Mouse (Mus musculus): ENCODE results near the gene Gm3839.
"Not testable (repeated sequence)": the region's sequence is repeated elsewhere in the genome, so short reads cannot be mapped to it uniquely, and the experiment has no call there.

Gene Gm3839

GRCm38 (mm10) chr14:11356626-11357025, at the start of gene Gm3839:
Gm3839 (minus strand) TSS chr14:11356726.
- DNase-seq, result not testable (repeated sequence)

- peak in 1 of 2 experiments; percentile 19 for DNase-seq
Measured at GRCm38 (mm10) chr14:11405661-11406060, 49.1 kb upstream of the Gm3839 start.

- no peak for DNase-seq
Measured at GRCm38 (mm10) chr14:11377846-11378245, 21.3 kb upstream of the Gm3839 start.

DNA sequence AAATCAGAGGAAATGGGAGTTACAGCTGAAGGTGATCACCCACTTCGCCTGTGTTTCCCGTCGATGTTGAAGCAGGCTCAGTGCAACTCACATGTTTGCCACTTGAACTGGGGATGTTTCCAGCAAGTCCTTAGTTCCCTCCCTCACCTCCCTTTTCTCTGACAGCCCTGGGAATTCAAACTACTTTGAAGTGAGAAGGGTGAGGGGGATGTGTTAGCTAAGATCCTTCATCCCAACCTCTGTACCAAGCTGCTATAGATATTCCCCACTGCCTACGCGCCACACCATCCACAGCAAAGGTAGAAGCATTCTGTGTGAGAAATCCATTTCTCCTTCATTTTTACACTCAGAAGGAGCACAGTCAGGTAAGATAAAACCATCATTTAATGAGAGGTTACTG, 18.7 kb upstream of the Gm3839 start:
- DNase-seq, result no peak

- DNase-seq, result no peak
Measured at GRCm38 (mm10) chr14:11346086-11346485, 10.4 kb downstream of the Gm3839 start.

DNA sequence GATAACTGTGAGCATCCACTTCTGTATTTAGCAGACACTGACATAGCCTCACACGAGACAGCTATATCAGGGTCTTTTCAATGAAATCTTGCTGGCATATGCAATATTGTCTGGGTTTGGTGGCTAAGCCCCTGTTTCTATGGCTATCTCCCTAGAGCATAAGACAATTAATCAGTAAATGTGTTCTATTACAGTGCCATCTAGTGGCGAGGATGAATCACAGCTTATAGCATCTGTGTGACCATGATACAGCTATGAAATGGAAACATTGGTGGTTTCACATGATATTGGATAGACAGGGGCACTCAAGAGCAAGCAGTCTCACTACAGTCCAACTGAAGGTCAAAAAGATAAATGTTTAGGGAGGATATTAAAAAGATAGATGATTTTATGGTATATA, 26.5 kb downstream of the Gm3839 start:
- DNase-seq, result peak; percentile 3 to 9

GRCm38 (mm10) chr14:11307079-11307478, 49.4 kb downstream of the Gm3839 start:
- DNase-seq, result peak; percentile 28 to 77

GRCm38 (mm10) chr14:11287956-11288355, 68.6 kb downstream of the Gm3839 start:
- not testable (repeated sequence) for DNase-seq

DNA sequence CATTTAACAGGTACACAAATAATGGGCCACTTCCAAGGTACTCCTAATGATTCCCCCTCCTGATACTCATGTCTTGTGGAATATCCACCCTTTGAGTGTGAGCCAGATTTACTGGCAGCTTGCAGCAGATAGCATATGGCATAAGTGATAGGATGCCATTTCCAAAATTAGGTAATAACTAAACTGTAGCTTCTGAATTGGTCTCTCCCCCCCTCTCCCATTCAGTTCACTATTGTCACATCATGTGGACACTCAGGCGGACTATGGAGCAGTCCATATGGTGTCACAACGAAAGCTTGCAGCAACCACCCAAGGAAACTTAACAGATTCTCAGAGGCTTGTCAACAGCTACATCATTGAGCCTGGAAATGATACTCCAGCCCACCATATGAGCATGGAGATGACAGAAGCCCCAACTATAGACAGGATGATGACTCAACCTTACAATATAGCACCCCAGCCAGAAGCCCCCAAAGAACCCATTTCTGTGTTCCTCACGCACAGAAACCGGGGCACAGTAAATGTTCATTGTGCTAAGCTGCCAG, 99.3 kb downstream of the Gm3839 start:
- no peak for DNase-seq

DNA sequence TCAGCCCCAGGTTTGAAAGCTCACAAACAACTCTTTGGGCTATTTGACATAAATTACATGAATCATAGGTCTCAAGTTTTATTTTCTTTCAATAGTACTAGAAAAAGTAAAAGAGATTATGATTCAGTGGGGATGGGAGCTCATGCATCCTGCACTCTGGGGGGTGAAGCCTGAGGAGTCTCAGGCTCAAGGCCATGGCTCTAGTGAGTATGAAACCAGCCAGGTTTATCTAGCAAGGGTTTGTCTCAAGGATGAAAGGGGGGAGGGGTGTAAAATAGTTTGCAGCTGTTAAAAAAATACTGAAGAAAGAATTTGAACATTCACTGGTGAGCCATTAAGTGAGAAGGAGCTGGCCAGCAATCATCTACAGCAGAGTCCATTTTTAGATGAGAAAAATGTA, 108.5 kb downstream of the Gm3839 start:
- DNase-seq, result no peak

DNA sequence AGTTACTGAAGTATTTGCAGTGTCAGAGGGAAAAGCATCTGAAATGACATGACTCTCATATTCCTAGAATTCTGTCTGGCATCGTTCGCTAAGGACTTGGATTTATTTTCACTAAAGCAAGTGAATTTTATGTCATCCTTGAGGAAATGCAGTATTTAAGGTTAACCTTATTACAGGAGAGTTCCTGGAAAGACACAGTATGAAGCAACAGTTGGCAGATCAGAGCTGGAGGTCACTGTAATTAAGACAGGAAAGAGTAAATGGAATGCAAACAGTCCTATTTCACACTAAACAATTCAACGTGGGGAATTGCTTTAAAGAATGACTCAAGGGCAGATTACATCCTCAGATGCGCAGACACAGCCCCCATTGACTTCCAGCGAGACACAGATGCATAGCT, 112.0 kb downstream of the Gm3839 start:
- no peak for DNase-seq

DNA sequence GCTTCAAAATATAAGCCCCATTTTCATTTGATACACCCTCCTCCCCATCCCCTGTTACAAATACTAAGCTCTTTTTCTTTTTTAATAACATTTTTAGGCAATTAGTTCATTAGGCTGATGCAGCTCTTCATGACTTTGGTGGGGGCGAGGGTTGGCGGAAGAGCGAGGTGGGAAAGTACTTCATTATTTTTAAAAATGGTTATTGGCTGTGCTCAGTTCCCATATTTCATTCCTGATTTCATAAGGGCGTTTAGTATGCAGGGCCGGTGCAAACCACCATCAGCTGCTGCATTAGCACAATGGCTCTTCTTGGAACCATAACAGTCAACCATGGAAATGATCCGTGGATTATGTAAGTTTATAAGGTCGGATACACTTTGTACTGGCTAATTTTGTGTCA, 124.4 kb downstream of the Gm3839 start:
- DNase-seq, result no peak
